Mouse (Mus musculus) brain, embryonic 14.5 days (tissue): ENCODE data around the gene Pvr. TPM values are rescaled to one million over a fixed set of nuclear protein-coding genes. Genes with fewer than 3 reads are reported as not detected.

Experiments
- DNase-seq: peaks from one replicate; pipeline ENCODE4 v3.0.0-alpha.2; 2011; ENCODE audit warnings: low read depth
- CTCF ChIP-seq: fragments of 200-500 bp; IDR thresholded peaks from 2 replicates; pipeline ENCODE4 v1.5.1; 2012; ENCODE audit warnings: inconsistent platforms, mild to moderate bottlenecking, moderate library complexity, borderline replicate concordance; ENCODE audit not compliant: insufficient read depth, insufficient read length; ENCODE audit errors: extremely low read depth
- POLR2A ChIP-seq: fragments of 200-500 bp; IDR thresholded peaks from 2 replicates; pipeline ENCODE4 v1.6.1; 2012; ENCODE audit warnings: mild to moderate bottlenecking, inconsistent platforms, borderline replicate concordance; ENCODE audit not compliant: poor library complexity, insufficient read depth, insufficient read length, severe bottlenecking; ENCODE audit errors: extremely low read depth
- polyA plus RNA-seq: library from polyadenylated mRNA; depleted of rRNA; stranded (reverse); fragments of >200 nt; gene quantifications from 2 replicates; pipeline ENCODE4 v1.2.3, GENCODE M21; 2012; rRNA removed

Gene Pvr
- polyA plus RNA-seq, 1 experiment = 11.9 TPM

DNA sequence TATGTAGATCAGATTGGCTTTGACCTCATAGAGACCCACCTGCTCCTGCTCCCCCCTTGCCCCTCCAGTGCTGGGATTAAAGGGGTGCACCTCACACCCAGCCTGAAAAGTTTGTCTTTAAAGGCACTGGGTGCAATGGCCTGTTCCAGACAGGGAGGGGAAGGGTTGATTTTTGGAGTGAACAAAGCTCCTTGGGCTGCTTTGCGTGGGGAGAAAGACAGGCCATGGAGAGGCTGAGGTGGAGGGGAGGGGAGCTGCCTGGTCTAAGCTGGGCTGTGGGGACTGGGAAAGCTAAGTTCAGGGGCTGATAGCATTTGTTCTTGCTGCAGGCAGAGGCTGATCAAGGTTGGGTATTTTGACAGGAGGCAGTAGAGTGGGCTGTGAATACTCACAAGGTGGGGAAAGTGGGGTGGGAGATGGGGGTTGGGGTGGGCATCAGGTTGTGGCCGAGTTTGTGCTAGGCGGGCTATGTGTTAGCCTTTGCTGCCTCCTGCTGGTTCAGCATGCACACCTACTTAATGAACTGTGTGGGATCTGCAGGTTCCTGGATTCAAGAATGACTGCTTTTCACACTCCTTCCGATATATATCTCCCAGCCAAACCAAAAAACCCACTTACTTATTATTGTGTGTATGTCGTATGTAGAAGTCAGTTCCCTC is 48.9 kb downstream of the Pvr start:
- DNase-seq = peak; percentile 24
- TF ChIP-seq POLR2A (no peak), CTCF (peak; percentile 55; the same call in 1 of the 2 replicates)

- no peak for DNase-seq
- no peak for TF ChIP-seq POLR2A
- TF ChIP-seq CTCF = no peak
These were observed 49.8 kb downstream of the Pvr start for GRCm38 (mm10) chr7:19871137-19871621.

- DNase-seq = no peak
- no peak for TF ChIP-seq CTCF
- no peak for TF ChIP-seq POLR2A
These were observed 53.1 kb downstream of the Pvr start for GRCm38 (mm10) chr7:19867751-19868399.

DNA sequence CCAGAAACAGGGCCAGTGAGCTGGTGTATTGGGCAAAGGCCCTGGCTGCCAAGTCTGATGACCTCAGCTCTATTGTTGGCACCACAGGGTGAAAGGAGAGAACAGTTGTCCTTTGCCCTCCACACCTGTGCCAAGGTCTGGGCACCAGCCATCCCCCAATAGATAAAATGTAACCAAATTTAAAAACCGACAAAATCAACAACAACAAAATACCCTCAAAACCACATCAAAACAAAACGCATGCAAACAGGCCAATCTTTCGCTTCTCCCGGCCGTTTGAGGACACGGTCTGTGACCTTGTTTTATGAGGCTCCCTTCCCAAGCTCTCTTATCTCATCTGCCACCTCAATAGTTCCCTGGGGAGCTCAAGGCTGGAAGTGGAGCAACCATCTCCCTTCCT is 54.5 kb downstream of the Pvr start:
- no peak for DNase-seq
- TF ChIP-seq CTCF (no peak), POLR2A (no peak)

- TF ChIP-seq CTCF (no peak), POLR2A (no peak)
These were observed 55.5 kb downstream of the Pvr start for GRCm38 (mm10) chr7:19865246-19866036.

GRCm38 (mm10) chr7:19864241-19864640 is 56.7 kb downstream of the Pvr start:
- TF ChIP-seq CTCF = no peak
- TF ChIP-seq POLR2A = no peak
- no peak for DNase-seq

More at GRCm38 (mm10) chr7:19865246-19866036, 55.5 kb downstream of the Pvr start:
- DNase-seq = no peak

GRCm38 (mm10) chr7:19861199-19861598 is 59.8 kb downstream of the Pvr start, which contains the start of gene Ceacam16:
Gene Ceacam16 (minus strand): TSS chr7:19861299.
- TF ChIP-seq CTCF = no peak
- TF ChIP-seq POLR2A = no peak

DNA sequence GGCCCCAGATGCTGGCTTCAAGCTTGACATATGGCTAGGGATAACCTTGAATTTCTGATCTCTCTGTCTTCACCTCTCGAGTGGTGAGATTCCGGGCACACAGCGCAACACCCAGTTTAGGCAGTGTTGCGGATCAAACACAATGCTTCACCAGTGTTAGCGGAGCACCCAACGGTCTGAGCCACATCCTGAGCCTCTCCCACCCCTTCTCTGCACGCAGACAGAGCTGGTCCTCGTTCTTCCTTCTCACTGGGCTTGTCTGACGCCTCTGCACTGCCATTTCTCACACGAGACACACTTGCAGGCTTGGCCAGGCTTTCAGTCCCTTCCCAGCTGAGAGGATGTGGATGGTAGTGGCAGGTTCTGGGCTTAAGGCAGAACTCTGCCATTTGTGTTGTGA is 61.2 kb downstream of the Pvr start:
- TF ChIP-seq CTCF = no peak
- no peak for TF ChIP-seq POLR2A
- no peak for DNase-seq

More at GRCm38 (mm10) chr7:19861199-19861598, 59.8 kb downstream of the Pvr start, which contains the start of gene Ceacam16:
- no peak for DNase-seq

DNA sequence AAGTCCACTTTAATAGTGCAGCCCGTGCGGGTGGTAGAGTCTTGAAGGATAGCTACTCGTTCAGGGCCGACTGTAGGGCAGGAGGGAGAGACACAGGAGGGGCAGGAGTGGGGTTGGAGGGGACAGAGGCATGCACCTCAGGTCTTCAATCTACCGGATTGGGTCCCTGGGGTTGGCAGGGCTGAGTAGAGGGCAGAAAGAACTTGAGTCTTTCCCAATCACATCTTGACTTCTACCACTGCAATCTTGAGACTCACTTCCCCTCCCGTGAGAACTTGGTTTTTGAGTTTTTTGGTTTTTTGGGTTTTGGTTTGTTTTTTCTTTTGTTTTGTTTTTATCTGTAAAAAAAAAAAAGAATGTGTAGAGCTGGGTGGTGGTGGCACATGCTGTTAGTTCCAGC is 64.7 kb downstream of the Pvr start:
- no peak for DNase-seq
- TF ChIP-seq POLR2A (no peak), CTCF (no peak)

DNA sequence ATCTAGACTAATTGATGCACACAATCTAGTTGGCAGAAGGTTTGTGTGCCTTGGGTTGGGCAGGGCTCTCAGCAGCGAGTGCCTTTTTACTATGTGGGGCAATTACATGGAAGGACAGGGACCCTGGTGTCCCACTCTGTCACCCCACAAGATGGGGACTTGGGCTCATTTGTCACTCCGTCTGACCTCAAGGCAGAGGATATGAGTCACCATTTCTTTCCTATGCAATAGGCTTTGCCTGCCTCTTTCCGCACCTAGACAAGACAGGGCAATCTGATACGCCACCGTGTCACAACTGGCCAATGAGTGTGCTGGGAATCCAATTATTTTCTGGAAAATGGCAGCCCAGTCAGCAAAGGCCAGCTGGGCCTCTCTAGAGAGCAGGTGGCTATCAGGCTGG is 65.3 kb downstream of the Pvr start:
- no peak for DNase-seq
- no peak for TF ChIP-seq POLR2A
- TF ChIP-seq CTCF = no peak

Other genes starting within 250 kb of the Pvr start
- gene Apoc2, start 243.2 kb downstream of the Pvr start, polyA plus RNA-seq = 0.30 TPM in 2 replicates
- gene Gm44805, start 239.7 kb downstream of the Pvr start, polyA plus RNA-seq = not detected in 2 replicates
- gene Apoc4, start 239.7 kb downstream of the Pvr start, polyA plus RNA-seq = not detected in 2 replicates
- 0.81 and 2.0 TPM in 2 replicates for gene Apoc1, start 228.5 kb downstream of the Pvr start, polyA plus RNA-seq
- gene Apoe, start 222.0 kb downstream of the Pvr start, polyA plus RNA-seq = 235 and 295 TPM in 2 replicates
- gene Tomm40, start 205.7 kb downstream of the Pvr start, polyA plus RNA-seq = 111 and 131 TPM in 2 replicates
- 39.7 and 45.2 TPM in 2 replicates for gene Nectin2, start 170.7 kb downstream of the Pvr start, polyA plus RNA-seq
- 13.8 and 19.5 TPM in 2 replicates for gene Bcam, start 150.1 kb downstream of the Pvr start, polyA plus RNA-seq
- gene Cblc, start 124.4 kb downstream of the Pvr start, polyA plus RNA-seq = 0.33 and 0.58 TPM in 2 replicates
- 0.47 and 0.92 TPM in 2 replicates for gene Bcl3, start 98.4 kb downstream of the Pvr start, polyA plus RNA-seq
- 17.1 and 18.8 TPM in 2 replicates for gene Gm19345, start 69.2 kb downstream of the Pvr start, polyA plus RNA-seq
- not detected in 2 replicates for gene Ceacam16, start 59.9 kb downstream of the Pvr start, polyA plus RNA-seq
- gene Ceacam19, start 33.2 kb downstream of the Pvr start, polyA plus RNA-seq = 0.03 and 0.15 TPM in 2 replicates
- not detected in 2 replicates for gene Igsf23, start 29.6 kb upstream of the Pvr start, polyA plus RNA-seq
- not detected in 2 replicates for gene Ceacam20, start 44.3 kb upstream of the Pvr start, polyA plus RNA-seq
- not detected in 2 replicates for gene Nlrp9b, start 70.3 kb upstream of the Pvr start, polyA plus RNA-seq
- not detected in 2 replicates for gene Vmn1r91, start 178.5 kb upstream of the Pvr start, polyA plus RNA-seq
- not detected in 2 replicates for gene Gm16442, start 201.4 kb upstream of the Pvr start, polyA plus RNA-seq
- gene Vmn1r93, start 217.9 kb upstream of the Pvr start, polyA plus RNA-seq = not detected in 2 replicates
- gene Vmn1r94, start 247.2 kb upstream of the Pvr start, polyA plus RNA-seq = not detected in 2 replicates